ENCODE assay signal across 8 mouse cellular contexts in genomic region chr17:31937141-31937554, GRCm38 (mm10).
DNase-seq lines count a peak whose midpoint lies in the region; TF ChIP-seq lines count a peak whose summit lies in the region.

No protein-coding gene starts in this region.

- no peaks in the 10 kb centered on the region for H3K36me3 ChIP-seq in thymus, adult 2 months (ENCODE audit: control insufficient read depth, insufficient read depth, low read length)

- 36% methylated on average over 3 of the region's 3 CpGs for WGBS in thymus, adult 2 months

- H3K27ac ChIP-seq in thymus, adult 2 months (ENCODE audit: control insufficient read depth, insufficient read depth, low read length) = no peak overlapping the region

- peak; percentile 5 for DNase-seq in thymus, postnatal 4 days
- no peak for DNase-seq in thymus, adult 2 months
- peak; percentile 99 for DNase-seq in heart, adult 11 months
- DNase-seq in kidney, adult 8-10 months = peak; percentile 76 to 80
- peak; percentile 82 to 93 for DNase-seq in lung, postnatal 4 days
- DNase-seq in cerebellum, postnatal 4 days (ENCODE audit: low spot score in 2 of 2) = no peak
- no peak for DNase-seq in right cerebral cortex, adult 18-20 months
- DNase-seq in right cerebral cortex, adult 2 months (ENCODE audit: low spot score in 2 of 2) = no peak

- no peak for TF ChIP-seq POLR2A in thymus, adult 2 months (IDR thresholded peaks at IDR 0.05; ENCODE audit: control insufficient read depth, extremely low read depth, insufficient read depth, low read length, poor library complexity)

- TF ChIP-seq CTCF in thymus, adult 2 months (IDR thresholded peaks at IDR 0.05; ENCODE audit: borderline replicate concordance, control insufficient read depth, extremely low read depth, insufficient read depth, low read length, poor library complexity) = no peak

- no peak overlapping the region for H3K4me3 ChIP-seq in thymus, adult 2 months (ENCODE audit: control insufficient read depth, insufficient read depth, low read length)

- H3K4me1 ChIP-seq in thymus, adult 2 months (replicated peaks; ENCODE audit: control insufficient read depth, insufficient read depth, low read length) = peaks cover 7% of the 10 kb centered on the region; the same call in 1 of the 2 replicates

- no peaks in the 10 kb centered on the region for H3K27me3 ChIP-seq in thymus, adult 2 months (ENCODE audit: control insufficient read depth, insufficient read depth, low read length)

Comparison
In these comparisons a context has a peak if more than half of its experiments do, and no peak if none do; other contexts are left out.
1. DNase-seq: peak in thymus, postnatal 4 days (single experiment), heart, adult 11 months (single experiment), kidney, adult 8-10 months (2 of 2) and lung, postnatal 4 days (2 of 2); none in thymus, adult 2 months (single experiment), cerebellum, postnatal 4 days (0 of 2), right cerebral cortex, adult 18-20 months (single experiment) and right cerebral cortex, adult 2 months (0 of 2).